Mouse (Mus musculus) right cerebral cortex, postnatal 10 days (tissue): ENCODE measurements around the gene Foxm1.
"Not testable (repeated sequence)": the region's sequence is repeated elsewhere in the genome, so short reads cannot be mapped to it uniquely, and the experiment has no call there.

Source experiments
- DNase-seq, 2 experiments: peaks; one replicate each; pipeline ENCODE4 v3.0.0; 2021; ENCODE audit warnings: low spot score in 2 of 2

Gene Foxm1

GRCm38 (mm10) chr6:128376371-128377085, 13.8 kb downstream of the Foxm1 start:
- DNase-seq, result no peak

DNA sequence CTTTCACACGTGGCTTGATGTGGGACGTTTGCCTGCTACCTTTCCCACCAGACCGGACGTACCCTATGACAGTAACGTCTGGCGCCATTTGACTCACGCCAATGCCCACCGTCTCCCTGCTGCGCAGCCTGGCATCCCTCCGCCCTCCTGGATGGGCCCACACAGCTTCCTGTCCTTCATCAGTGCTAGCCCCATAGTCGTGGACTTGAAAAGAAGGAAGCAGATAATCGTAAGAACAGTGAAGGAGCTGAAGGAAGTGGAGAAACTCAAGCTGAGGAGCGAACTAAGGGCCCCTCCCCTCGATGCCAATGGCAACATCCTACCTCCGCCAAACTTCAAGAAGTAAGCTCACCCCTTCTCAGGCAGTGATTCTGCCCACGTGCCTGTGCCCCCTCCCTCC, 16.9 kb downstream of the Foxm1 start:
- no peak for DNase-seq

DNA sequence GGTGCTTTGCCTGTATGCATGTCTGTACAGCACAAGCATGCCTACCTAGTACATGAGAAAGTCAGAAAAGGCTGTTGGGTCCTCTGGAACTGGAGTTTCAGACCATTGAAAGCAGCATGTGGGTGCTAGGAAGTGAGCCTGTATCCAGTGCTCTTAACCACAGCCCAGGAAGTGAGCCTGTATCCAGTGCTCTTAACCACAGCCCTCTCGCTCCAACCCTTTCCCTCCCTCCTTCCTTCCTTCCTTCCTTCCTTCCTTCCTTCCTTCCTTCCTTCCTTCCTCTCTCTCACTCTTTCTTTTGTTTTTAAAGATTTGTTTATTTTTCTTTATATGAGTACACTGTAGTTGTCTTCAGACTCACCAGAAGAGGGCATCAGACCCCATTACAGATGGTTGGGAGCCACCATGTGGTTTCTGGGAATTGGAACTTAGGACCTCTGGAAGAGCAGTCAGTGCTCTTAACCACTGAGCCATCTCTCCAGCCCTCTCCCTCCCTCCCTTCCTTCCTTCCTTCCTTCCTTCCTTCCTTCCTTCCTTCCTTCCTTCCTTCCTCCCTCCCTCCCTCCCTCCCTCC, 17.9 kb downstream of the Foxm1 start:
- not testable (repeated sequence) for DNase-seq

DNA sequence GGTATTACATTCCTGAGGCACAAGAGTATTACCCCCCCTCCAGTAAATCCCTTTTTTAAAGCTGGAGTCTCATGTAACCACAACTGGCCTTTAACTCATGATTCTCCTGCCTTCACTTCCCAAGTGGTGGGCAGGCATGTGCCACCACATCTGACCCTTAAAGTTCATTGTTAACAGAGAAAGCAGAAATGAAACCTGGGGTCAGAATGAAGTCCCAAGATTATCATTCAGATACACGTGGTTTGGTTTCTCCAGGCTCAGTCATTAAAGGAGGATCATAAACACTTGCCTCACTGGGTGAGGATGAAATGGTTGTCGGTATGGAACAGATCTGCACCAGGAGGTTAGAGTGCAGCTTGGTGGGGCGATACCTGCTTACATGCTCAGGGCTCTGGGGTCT, 18.5 kb downstream of the Foxm1 start:
- DNase-seq, result no peak

DNA sequence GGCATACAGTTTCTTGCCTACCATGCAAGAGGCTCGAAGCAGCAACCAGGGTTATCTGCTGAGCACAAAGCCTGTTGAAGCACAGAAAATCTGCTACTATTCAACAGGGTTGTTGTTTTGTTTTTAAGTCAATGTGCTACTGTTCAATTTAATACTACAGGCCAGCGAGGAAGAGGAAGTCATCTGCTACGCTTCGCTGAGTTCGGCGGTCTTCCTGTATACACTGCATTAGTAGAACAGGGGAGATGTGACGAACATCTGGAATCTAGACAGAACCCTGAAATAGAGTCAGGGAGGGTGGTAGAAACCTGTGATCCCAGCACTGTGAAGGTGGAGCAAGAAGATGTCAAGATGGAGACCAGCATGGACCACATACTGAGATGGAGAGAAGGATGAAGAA, 21.0 kb downstream of the Foxm1 start:
- DNase-seq, result no peak

DNA sequence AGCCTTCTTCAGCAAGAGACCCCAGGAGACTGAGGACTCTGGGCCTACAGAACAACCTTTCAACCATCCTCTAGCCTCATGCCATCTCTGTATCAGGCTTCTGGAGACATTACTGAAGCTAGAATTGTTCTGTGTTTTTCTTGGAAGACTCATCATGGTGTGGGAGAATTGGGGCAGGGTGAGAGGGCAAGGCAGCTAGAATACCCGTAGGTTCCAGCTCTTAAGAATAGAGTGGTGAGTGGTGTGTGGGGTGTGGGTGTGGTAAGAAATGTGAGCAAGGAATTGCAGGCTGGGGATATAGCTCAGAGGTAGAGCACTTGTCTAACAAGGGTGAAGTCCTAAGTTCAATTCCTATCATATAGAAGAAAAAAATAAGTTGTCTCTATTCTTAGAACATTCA, 22.3 kb downstream of the Foxm1 start:
- DNase-seq, result no peak

DNA sequence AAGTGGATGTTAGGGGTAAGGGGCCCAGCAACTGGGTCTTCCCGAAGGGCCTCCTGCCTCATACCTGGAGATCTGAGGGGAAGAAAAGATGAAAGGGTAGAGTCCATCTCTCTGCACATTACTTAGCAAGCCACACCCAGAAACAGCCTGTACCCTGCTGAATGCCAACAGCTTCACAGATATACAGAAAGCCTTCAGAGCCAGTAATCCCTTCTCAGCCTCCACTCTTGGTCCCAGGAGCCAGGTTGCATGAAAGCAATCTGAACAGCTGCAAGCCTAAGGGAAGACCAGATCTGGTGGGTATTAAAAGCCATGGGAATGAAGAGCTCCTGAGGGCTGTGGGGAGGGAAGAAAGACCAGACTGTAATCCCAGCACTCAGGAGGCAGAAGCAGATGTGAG, 26.4 kb downstream of the Foxm1 start:
- no peak for DNase-seq

- no peak for DNase-seq
Observed at GRCm38 (mm10) chr6:128390683-128391082, 27.9 kb downstream of the Foxm1 start.

DNA sequence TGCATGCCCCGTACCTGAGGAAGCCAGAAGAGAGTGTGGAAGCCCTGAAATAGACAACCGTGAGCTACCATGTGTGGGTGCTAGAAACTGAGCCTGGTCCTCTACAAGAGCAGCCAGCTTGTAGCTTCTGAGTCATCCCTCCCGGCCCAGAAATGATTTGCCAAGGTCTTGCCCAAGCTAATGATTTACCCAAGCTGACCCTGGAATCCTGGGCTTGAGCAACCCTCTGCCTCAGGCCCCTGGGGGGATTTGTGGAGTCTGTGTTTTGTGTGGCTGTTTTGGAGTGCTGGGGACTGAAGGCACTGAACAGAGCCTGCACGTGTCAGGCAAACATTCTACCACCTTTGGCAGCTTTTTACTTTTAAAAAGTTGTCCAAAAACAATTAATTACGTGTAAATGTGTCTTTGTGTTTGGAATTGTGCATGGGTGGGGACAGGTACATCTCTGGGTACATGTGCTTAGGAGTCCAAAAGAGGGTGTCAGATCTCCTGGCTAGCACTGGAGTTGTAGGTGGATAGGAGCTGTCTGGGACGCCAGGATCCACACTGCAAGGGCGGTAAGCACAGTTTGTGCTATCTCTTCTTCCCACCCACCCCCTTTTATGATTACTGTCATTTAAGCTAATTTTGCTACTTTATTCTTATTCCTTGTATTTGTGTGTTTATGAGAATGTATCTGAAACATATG, 35.0 kb downstream of the Foxm1 start:
- no peak for DNase-seq

GRCm38 (mm10) chr6:128398996-128399395, 36.2 kb downstream of the Foxm1 start, which contains the start of gene Nrip2:
Gene Nrip2, plus strand, starts transcription at chr6:128399296.
- no peak for DNase-seq

- DNase-seq, result peak; percentile 59 to 72
Observed at GRCm38 (mm10) chr6:128399421-128400185, 36.8 kb downstream of the Foxm1 start.

DNA sequence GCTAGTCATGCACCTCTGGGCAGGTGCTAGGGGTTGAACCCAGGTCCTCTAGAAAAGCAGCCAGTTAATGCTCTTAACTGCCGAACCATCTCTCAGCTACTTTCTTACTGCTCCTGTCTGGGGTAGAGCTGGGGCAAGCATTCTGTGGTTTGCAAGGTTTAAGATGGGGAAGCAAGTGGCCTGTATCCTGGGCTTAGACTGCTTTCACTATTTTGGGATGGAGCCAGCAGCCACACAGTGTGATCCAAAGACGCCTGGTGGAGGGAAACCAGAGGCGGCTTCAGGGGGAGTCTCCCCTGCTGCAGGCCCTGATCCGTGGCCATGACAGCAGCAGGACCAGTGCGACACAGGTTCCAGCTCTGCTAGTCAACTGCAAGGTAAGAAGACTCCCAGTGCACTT, 41.9 kb downstream of the Foxm1 start:
- no peak for DNase-seq

GRCm38 (mm10) chr6:128408544-128409125, 45.9 kb downstream of the Foxm1 start:
- no peak for DNase-seq

DNA sequence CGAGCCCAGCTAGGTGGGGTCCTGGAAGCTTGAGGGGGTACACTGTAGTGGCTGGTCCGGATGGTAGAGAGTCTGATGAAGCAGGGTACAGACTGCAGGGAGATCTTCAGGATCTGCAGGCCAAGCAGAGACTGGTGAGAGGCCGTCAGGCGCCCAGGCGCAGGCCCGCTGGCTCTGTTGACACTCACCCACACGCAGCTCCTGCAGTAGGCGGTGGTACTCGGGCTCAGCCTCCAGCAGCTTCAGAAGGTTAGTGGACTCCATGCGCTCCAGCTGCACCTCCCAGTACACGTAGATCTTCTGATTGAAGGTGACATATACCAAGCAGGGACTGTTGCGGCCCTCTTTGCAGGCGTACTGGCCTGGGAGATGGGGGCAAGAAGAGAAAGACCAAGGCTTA, 47.5 kb downstream of the Foxm1 start:
- no peak for DNase-seq

DNA sequence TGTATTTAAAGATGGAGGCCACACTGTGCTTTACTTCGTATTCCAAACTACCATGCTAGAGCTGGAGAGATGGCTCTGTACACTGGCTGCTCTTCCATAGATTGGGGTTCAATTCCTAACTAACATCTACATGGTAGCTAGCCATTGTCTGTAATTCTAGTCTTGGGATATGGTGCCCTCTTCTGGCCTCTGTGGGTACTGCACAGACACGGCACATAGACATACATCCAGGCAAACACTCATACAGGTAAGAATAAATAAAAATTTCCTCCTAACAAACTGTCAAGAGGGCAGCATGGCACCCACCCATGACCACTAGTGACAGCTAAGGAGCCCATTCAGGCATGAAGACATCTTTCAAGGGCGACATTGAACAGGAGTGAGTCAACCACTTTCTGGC, 48.3 kb downstream of the Foxm1 start:
- peak; percentile 84 to 85 for DNase-seq

- no peak for DNase-seq
Observed at GRCm38 (mm10) chr6:128416169-128416568, 53.4 kb downstream of the Foxm1 start.

DNA sequence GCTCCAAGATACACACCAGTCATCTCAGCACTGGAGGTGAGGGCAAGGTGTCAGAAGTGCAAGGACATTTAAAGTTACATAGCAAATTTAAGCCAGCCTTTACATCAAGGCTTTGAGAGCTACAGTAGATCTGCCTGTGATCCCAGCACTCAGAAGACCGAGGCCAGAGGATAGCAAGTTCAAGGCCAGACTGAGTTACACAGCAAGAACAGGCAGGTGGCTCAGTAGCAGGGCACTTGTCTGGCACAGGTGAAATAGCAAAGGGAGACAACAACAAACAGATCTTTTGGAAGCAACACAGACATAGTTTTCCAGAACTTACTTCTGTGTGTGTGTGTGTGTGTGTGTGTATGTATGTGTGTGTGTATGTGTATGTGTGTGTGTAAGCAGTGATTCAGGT, 55.3 kb downstream of the Foxm1 start:
- DNase-seq, result no peak

GRCm38 (mm10) chr6:128421036-128421435, 58.3 kb downstream of the Foxm1 start:
- no peak for DNase-seq

- no peak for DNase-seq
Observed at GRCm38 (mm10) chr6:128421480-128421879, 58.7 kb downstream of the Foxm1 start.

- no peak for DNase-seq
Observed at GRCm38 (mm10) chr6:128423496-128424268, 60.9 kb downstream of the Foxm1 start.
